Mouse (Mus musculus): Measurements from ENCODE around the gene Gm773. TPM values are rescaled to one million over a fixed set of nuclear protein-coding genes. Genes with fewer than 3 reads are reported as not detected.

Gene Gm773
- 10 to 100 TPM in 1 of 2 experiments, under 1 TPM in 1; 0.49 to 10.1 TPM for polyA plus RNA-seq (2012; fragmentation: generic; extraction: Trizol)

DNA sequence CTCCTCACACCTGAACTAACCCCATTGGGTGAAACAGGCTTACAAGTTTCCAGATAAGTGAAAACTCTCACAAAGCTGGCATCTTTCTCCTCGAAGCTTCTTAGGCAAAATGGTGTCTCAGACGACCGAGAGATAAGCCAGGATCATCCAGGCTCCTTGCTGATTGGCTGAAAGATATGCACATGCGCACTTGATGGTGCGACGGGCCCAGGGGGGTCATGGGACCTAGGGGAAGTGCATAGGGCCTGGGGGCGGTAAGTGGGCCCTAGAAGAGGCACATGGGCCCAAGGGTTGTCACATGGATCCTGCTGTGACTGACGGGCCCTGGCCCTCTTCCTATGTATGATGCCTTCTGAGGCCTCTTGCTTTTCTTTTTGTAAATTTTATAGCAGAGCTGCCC lies at the start of gene Gm773:
Gene Gm773 (minus strand): TSS at position 111 of the 400 bp plus-strand sequence.

Other genes with a start within 250 kb of the Gm773 start
- gene 3830403N18Rik, start 76.3 kb downstream of the Gm773 start, polyA plus RNA-seq (2012; fragmentation: generic; extraction: Trizol) = 10 to 100 TPM in 1 of 2 experiments, 1 to 10 TPM in 1; 2.6 to 17.5 TPM
- under 1 TPM; 0.08 to 0.96 TPM for gene Zfp449, start 133.5 kb upstream of the Gm773 start, polyA plus RNA-seq (2012; fragmentation: generic; extraction: Trizol)
- gene Smim10l2a, start 161.7 kb upstream of the Gm773 start, polyA plus RNA-seq (2012; fragmentation: generic; extraction: Trizol) = under 1 TPM in 1 of 2 experiments, not detected in 1; 0.02 TPM
- 1 to 10 TPM in 1 of 2 experiments, under 1 TPM in 1; 0.51 to 1.1 TPM for gene Gm2174, start 235.1 kb upstream of the Gm773 start, polyA plus RNA-seq (2012; fragmentation: generic; extraction: Trizol)
- 1 to 10 TPM in 1 of 2 experiments, under 1 TPM in 1; 0.13 to 2.7 TPM for gene Ints6l, start 242.0 kb upstream of the Gm773 start, polyA plus RNA-seq (2012; fragmentation: generic; extraction: Trizol)

All from C3H10T1/2 (cell line).